ENCODE assay signal across 11 mouse cellular contexts in the genomic region with DNA sequence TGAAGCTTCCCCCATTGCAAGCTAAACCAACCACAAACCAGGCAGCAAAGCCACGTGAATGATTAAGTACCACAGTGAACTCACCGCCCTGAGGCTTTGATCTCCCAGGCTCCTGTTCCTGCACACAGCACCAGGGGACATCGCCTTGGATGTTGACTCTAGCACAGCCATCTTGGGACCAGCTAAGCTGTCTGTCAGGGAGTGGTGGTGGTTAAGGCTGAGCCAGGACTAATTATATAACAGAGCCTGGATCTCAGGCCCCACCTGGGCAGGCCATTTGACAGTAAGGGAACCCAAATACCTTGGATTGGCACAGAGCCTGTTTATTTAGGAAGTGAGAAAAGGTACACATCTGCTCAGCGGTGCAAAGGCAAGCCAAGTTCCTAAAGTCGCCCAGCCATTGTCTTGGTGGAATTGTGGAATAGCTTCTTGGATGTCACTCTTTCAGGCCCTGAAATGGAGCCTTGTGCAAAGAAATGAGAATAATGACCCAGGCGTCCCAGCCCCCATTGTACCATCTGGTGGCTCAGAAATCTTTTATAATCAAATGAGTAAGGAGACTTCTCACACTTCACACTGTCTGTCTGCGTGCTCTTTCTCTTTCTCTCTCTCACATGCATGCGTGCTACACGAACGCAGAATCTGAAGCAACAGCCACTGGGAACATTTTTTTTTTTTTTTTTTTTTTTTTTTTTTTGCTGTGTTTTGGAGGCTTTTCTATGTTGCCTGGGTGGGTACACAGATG. TPM values are rescaled to one million over a fixed set of nuclear protein-coding genes. Genes with fewer than 3 reads are reported as not detected.
DNase-seq lines count a peak whose midpoint lies in the region; ATAC-seq lines count a peak whose summit lies in the region.
"Had no signal": no experiment of that assay in that cellular context is flagged by ENCODE, and none has a peak within 500 bp of the region (broad histone marks: within the 10 kb centered on the region; RNA-seq: fewer than 3 reads in every experiment).

No protein-coding gene starts in this region.

- H3K4me2 ChIP-seq in lung, embryonic 16.5 days (ENCODE audit: low read depth, low read length), result no peak overlapping the region
- H3K4me2 ChIP-seq in embryonic facial prominence, embryonic 15.5 days (replicated peaks), result no peak overlapping the region
- no peak overlapping the region for H3K4me2 ChIP-seq in stomach, embryonic 14.5 days (replicated peaks; ENCODE audit: low read depth, low read length)

- peaks cover 64% of the 10 kb centered on the region for H3K4me1 ChIP-seq in lung, embryonic 16.5 days (replicated peaks; ENCODE audit: control insufficient read depth, insufficient read depth, low read length)
- peaks cover 63% of the 10 kb centered on the region for H3K4me1 ChIP-seq in embryonic facial prominence, embryonic 15.5 days
- peaks cover 27% of the 10 kb centered on the region for H3K4me1 ChIP-seq in stomach, embryonic 14.5 days (ENCODE audit: control insufficient read depth, insufficient read depth, low read length)

- no peaks in the 10 kb centered on the region for H3K36me3 ChIP-seq in lung, embryonic 16.5 days (ENCODE audit: control insufficient read depth, insufficient read depth, low read length)
- H3K36me3 ChIP-seq in embryonic facial prominence, embryonic 15.5 days, result no peaks in the 10 kb centered on the region
- no peaks in the 10 kb centered on the region for H3K36me3 ChIP-seq in stomach, embryonic 14.5 days (ENCODE audit: control insufficient read depth, insufficient read depth, low read length)

- no peak for ATAC-seq in lung, embryonic 16.5 days (ENCODE audit: low read depth)
- ATAC-seq in embryonic facial prominence, embryonic 15.5 days (ENCODE audit: insufficient number of reproducible peaks, low FRiP score, low TSS enrichment, low read depth), result peak; percentile 32; the same call in 1 of the 2 replicates
- ATAC-seq in inflammation-experienced regulatory T-cells, adult 6 months, result peak; percentile 51
- ATAC-seq in stomach, embryonic 14.5 days (ENCODE audit: insufficient number of reproducible peaks, insufficient read depth, low FRiP score, low read depth), result peak; percentile 47; the same call in 1 of the 2 replicates

- 59% methylated on average over 10 of the region's 10 CpGs for WGBS in lung, embryonic 16.5 days
- 51% methylated on average over 10 of the region's 10 CpGs for WGBS in embryonic facial prominence, embryonic 15.5 days
- WGBS in stomach, embryonic 14.5 days, result 62% methylated on average over 10 of the region's 10 CpGs

- H3K4me3 ChIP-seq in lung, embryonic 16.5 days (ENCODE audit: low read length), result no peak overlapping the region
- no peak overlapping the region for H3K4me3 ChIP-seq in embryonic facial prominence, embryonic 15.5 days (replicated peaks)
- H3K4me3 ChIP-seq in stomach, embryonic 14.5 days (ENCODE audit: low read depth, low read length), result no peak overlapping the region

- no peak overlapping the region for H3K9ac ChIP-seq in lung, embryonic 16.5 days (ENCODE audit: low read length)
- no peak overlapping the region for H3K9ac ChIP-seq in embryonic facial prominence, embryonic 15.5 days
- no peak overlapping the region for H3K9ac ChIP-seq in stomach, embryonic 14.5 days (replicated peaks; ENCODE audit: low read depth, low read length)
- H3K9ac ChIP-seq: liver, embryonic 14.5 days had no signal

- H3K9me3 ChIP-seq in lung, embryonic 16.5 days (ENCODE audit: control insufficient read depth, low read length), result no peaks in the 10 kb centered on the region
- H3K9me3 ChIP-seq in embryonic facial prominence, embryonic 15.5 days (replicated peaks), result no peaks in the 10 kb centered on the region
- no peaks in the 10 kb centered on the region for H3K9me3 ChIP-seq in stomach, embryonic 14.5 days (ENCODE audit: control insufficient read depth, low read depth, low read length)

- H3K27ac ChIP-seq in lung, embryonic 16.5 days (ENCODE audit: low read length), result peak overlapping the region; percentile 65
- H3K27ac ChIP-seq in embryonic facial prominence, embryonic 15.5 days (replicated peaks), result 0 out of 2 replicates have a peak overlapping the region, but pooled peaks have one; percentile 71
- no peak overlapping the region; the same call in 1 of the 2 replicates for H3K27ac ChIP-seq in stomach, embryonic 14.5 days (ENCODE audit: low read length)
- H3K27ac ChIP-seq: liver, embryonic 14.5 days had no signal

- no peak for DNase-seq in lung, postnatal 4 days
- DNase-seq in adrenal gland, postnatal 10 days, result no peak
- DNase-seq in gastrocnemius, adult 18-20 months (ENCODE audit: low spot score), result no peak
- no peak for DNase-seq in kidney, postnatal 25 days
- DNase-seq: adrenal gland, adult 8-10 months; gastrocnemius, adult 2 months had no signal

- H3K27me3 ChIP-seq in lung, embryonic 16.5 days (ENCODE audit: control insufficient read depth, insufficient read depth, low read depth, low read length), result no peaks in the 10 kb centered on the region
- H3K27me3 ChIP-seq in embryonic facial prominence, embryonic 15.5 days, result no peaks in the 10 kb centered on the region
- H3K27me3 ChIP-seq in stomach, embryonic 14.5 days (ENCODE audit: control insufficient read depth, insufficient read depth, low read length), result no peaks in the 10 kb centered on the region

RNA-seq across cellular contexts. Expression of a gene that starts 36.1 kb away (rescaled TPM):
- 94.5 and 102 TPM in 2 replicates for polyA plus RNA-seq in lung, embryonic 16.5 days (2015; fragmentation: Nextera tagmentation; extraction: Ambion mirVana)
- polyA plus RNA-seq in embryonic facial prominence, embryonic 15.5 days (2015; fragmentation: Nextera tagmentation; extraction: Ambion mirVana), result 57.2 and 60.5 TPM in 2 replicates
- polyA plus RNA-seq in inflammation-experienced regulatory T-cells, adult 6 months (2017; shearing (Covaris generic)), result 100 to 1,000 TPM in 1 of 3 experiments, 10 to 100 TPM in 2; 55.6 to 103 (median 69.5) TPM
- polyA plus RNA-seq in stomach, embryonic 14.5 days (2014; fragmentation: Nextera tagmentation; extraction: Ambion mirVana), result 55.3 and 57.5 TPM in 2 replicates
- total RNA-seq in adrenal gland, postnatal 10 days (2021), result 10 to 100 TPM; 25.4 to 26.2 TPM
- 1 to 10 TPM; 6.0 to 6.4 TPM for total RNA-seq in gastrocnemius, adult 18-20 months (2021)
